Mouse (Mus musculus) ZHBTc4 (cell line): ENCODE measurements around the gene Sirt5.

ENCODE experiments used
- DNase-seq: peaks from one replicate; pipeline ENCODE4 v3.0.0-alpha.2; 2011; ENCODE audit warnings: low read depth, low spot score

Sirt5 gene

DNA sequence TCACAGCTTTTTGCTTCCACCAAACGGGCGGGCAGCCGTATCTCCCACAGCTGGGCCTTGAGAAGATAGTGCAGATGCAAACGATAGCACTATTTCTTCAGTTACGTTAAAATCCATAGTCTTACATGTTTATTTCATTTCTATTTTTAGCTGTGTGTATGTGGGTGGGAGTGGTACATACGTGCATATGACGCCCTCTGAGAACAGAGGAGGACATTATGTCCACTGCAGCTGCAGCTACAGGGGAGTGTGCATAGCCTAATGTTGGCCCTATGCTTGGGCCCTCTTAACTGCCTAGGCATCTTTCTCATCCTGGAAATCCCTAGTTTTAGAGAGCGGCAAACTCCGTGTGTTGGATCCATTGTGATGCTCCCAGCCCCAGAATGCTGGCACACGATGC is 8.9 kb downstream of the Sirt5 start:
- DNase-seq: no peak

DNA sequence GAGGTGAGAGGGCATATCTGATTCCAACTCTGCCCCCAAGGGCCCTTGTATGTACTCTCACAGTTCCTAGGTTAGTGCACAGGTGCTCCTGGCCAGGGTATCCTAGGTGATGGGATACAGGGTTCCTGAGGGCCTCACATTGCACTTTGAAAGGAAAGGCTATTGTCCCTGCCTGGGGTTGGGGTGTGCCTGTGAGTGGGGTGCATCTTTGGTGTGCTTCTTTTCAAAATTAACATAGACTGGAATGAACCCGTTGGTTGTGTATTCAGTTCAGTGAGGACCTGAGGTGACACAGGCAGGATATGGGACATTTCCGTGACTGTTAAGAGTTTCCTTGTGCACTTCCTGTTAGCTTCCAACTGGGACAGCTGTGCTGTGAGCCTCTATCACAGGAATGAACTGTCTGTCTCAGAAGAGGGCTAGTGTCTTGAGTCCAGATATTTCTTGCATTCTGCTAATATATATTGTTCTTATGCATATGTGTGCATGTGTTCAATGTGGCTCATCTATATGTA is 9.7 kb downstream of the Sirt5 start:
- DNase-seq: no peak

DNA sequence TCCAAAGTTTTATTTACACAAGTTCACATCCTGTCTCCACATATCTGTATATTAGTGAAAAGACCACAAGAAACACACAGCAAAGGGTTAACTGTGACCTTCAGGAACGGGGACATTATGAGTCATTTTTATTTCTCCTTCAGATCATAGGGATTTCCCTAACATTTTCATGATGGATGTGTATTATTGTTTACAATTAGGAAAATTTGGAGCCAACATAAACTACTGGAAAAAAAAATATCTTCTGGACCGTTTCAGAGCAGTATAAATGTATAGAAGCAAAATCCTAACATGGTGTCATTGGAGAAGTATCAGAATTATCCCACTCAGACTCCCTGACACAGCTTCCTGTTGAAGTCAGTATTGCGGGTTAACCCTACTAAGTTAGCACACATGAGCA is 14.7 kb downstream of the Sirt5 start:
- DNase-seq: no peak

DNA sequence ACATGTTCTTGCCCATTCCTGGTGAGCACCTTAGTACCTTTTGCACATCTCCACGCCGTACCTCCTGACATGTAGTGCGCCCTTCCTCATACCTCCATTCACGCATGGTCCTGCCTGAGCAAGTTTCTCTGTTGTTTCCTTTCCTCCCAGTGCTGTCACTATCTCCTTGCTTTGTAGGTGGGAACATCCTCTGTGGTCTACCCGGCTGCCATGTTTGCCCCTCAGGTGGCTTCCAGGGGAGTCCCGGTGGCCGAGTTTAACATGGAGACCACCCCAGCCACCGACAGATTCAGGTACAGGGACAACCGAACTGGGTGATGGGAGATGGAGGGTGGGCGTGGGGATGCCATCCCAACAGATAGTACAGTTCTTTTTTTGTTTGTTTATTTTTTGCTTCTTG is 20.0 kb downstream of the Sirt5 start:
- no peak for DNase-seq

DNA sequence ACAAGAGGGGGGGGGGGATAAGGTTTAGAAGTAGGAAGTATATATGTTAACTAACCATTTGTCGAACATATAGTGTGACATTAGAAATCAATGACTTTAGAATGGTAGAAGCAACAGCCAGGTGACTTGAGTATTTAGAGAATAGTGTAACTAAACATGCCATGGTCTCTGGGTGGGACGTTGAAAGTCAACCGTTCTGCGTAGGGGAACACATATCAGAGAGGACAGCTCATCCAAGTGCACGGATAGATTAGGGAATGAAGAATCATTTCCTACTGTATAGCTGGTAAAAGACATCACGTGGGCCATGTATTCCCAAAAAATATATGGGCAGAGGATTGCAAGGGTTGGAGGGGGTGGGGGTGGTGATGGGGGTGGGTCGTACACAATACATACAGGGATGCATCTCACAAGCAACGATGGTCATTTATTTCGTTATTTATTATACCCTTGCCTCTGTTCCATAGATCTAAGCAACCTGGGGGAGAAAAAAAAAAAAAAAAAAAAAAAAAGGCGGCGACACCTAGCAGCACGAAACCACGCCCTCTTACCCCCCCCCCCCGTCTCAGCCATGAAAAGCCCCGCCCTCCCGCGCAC is 32.5 kb downstream of the Sirt5 start:
- no peak for DNase-seq

DNA sequence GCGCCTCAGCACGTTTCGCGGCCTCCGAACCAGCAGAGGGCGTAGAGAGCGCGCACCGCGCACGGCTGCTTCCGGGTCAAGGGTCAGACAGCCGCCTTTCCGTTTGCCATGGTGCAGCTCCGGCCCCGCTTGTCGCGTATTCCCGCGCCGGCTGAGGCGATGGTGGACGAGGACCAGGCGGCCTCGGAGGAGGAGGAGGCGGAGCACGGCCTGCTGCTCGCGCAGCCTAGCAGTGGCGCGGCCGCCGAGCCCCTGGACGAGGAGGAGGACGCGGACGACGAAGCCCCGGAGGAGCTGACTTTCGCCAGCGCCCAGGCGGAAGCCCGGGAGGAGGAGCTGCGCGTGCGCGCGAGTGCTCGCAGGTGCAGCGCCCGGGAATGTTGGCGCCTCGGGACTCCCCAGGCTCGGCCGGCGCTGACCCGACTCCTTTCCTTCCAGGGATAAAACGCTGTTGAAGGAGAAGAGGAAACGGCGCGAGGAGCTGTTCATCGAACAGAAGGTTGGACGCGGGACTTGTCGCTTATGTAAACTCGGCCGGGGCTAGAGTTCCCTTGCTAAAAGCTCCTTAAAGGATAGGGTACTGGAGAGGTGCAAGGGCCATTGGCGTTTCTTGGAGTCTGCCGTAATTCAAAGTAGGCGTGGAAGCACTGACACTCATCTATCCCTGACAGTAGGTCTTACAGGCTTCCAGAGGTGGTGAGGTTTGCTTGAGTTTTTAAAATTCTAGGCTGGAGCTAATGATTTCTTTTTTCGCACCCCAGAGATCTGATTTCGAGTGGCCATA is 33.2 kb downstream of the Sirt5 start, which contains the start of gene Nol7:
Gene Nol7, plus strand, starts transcription at position 94 of the 784 bp plus-strand sequence.
- DNase-seq: peak; percentile 97

DNA sequence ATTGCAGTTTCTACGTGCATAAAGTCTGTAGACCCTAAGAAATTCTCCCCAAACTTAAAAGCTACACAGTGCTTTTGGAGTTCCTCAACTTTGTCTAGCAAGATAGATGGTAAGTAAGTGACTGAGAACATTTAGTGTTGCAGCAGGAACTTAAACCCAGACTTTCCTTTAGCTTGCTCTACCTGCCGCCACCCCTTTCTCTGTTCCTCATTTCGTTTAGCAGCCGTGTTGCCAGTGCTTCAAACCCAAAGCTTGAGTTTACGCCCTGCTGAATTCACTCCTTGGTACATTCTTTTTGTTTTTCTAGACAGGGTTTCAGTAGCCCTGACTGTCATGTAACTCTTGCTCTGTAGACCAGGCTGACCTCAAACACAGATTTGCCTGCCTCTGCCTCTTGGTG is 34.3 kb downstream of the Sirt5 start:
- DNase-seq: no peak

DNA sequence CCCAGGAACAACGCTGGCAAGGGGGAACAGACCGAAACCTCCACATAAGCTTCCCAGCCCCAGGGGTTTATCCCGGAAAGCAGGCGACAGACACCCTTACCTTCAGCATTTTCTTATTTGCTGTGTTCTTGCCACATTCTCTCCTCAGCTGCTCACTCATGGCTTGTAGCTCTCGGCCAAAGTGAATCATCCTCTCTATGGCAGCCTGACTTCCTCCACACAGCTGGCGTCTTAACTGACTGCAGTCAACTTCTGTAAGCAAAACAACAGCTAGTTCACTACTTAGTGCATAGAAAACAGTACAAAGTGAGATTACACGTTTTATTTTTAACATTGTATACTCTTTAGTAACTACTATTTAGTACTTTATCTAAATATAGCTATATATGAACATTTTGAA is 47.0 kb downstream of the Sirt5 start:
- DNase-seq: no peak

DNA sequence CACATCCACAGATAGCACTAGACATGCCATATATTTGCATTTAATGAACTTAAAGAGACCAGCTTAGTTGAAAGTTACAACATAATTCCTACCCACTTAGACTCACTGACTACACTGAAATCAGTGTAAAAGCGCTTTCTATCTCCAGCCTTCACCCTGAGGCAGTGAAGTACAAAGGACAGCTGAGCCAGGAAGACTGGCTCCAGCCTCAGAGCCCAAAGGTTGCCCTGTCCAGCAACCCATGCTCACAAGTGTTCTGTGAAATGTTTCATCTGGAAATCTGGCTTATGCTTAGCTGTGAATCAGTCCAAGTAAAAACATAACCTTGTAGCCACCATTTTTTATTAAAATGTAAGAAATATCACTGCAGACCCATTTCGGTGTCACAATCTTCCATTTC is 48.3 kb downstream of the Sirt5 start:
- no peak for DNase-seq

DNA sequence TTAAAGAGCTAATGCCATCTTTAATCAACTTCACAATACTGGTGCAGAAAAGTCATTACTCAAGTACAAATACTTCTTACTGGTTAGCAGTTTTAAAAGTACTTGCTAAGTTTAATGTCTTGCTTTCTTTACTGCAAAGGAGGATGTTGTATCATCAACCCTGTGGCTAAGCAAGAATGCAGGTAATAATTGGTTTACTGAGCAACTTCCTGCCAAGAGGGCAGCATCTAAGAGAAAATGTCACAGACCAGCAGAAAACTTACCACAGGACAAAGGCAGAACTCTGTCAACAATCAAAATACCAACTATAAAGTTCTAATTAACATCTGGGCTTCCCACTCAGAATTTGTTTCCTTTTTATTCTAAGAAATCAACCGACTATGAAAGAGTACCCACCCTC is 50.0 kb downstream of the Sirt5 start:
- DNase-seq: no peak

DNA sequence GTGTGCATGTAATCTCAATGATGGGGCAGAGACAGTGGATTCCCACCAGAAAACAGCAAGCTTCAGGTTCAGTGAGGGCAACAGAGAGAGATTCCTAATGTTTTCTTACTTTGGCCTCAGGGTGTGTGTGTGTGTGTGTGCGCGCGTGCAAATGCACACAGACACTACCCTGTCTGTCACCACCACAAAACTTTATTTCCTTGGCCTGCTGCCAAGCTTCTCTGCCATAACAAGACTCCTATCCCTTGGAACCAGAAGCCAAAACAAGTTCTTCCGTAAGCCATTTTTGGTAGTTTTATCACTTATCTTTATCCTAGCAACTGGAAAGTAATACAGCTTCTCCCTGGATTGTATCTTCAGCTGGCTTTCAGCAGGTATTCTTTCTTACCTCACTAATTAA is 63.1 kb downstream of the Sirt5 start:
- no peak for DNase-seq

DNA sequence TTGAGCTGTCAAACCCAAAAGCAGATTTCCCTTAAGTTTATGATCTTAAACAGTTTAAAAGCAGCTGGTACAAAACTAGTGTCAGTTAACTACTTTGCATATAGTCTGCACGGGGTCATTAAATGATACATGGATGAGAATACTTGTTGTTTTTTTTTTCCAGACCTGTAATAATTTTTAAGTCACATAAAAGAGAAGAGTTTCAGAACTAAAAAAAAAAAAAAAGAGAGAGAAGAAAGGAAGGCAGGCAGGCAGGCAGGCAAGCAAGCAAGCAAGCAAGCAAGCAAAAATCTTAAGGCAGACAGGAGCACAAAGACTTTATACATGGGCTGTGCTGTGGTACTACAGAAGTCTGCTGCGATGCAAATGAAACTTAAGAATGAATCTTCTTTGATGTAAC is 68.1 kb downstream of the Sirt5 start:
- DNase-seq: no peak

DNA sequence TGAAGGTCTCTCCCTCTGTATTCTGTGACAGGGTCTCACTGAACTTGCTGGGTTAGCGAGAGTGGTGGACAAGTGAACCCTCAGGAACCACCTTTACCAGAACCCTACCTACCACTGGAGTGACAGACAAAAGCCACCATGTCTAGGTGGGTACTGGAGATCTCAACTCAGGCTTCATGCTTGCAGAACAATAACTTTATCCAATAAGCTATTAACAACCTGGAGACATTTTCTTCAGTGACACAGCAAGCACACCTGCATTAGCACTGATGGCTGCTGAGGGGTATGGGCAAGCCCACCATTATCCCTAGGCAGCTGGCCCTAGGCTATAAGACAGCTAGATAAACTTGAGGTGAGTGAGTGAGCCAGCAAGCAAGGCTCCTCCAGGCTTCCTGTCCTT is 75.1 kb downstream of the Sirt5 start:
- DNase-seq: no peak

DNA sequence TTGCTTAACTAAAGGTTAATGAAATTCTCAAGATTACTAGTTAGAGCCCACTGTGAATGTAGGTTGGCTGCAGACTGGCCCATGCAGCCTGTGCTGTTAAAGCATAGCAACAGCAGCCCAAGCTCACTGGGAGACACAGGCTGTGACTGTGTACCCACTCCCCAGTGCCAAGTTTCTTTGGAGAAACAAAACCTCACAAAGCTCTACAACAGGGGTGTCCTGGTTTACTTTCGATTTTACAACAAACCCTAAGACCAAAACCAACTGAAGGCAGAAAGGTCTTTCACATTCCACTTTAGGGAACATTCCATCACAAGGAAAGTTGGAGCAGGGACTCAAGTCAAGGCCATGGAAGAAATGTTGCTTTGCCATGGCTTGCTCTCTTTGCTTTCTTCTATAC is 77.3 kb downstream of the Sirt5 start:
- DNase-seq: no peak

DNA sequence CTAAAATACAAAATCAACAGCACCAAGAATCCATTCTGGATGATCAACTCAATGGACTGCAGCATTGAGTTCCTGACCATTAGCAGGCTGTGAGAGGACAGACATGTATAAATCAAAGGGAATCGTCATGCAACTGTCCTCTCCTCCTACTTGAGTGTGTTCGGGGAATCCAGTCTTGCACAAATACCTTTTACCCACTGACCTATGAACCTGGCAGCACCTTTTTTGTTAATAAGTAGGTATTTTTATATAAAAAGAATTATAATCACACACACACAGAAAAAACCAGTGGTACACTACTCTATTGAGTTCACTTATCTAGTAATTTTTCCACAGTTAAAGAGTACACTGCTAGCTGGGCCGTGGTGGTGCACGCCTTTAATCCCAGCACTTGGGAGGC is 78.4 kb downstream of the Sirt5 start:
- DNase-seq: no peak

DNA sequence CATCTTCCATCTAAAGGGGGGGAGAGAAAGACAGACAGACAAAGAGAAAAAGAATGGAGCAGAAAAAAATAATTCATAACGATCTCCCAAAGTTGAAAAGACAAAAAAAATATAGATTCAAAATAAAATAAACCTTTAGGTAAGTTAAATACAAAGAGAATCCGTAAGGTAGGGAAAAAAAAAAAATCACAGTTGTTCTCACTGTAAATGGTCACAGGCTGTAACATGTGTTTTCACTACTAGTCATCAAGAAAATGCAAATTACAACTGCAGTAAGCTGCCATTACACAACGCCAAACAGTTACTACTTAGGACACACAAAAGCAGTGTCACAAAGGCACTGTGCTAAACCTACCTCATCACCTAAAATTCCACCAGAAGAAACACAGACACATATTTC is 79.4 kb downstream of the Sirt5 start:
- DNase-seq: no peak
